Mouse (Mus musculus): ENCODE measurements at regions not wholly inside any gene's neighbourhood (a gene's known extent, or its start where the extent isn't known, plus 50 kb on each side); places are given as distances from the start of the nearest gene placed in this dataset.

GRCm38 (mm10) chrX:60833456-60833855, 59.8 kb downstream of the Sox3 start:
- no peak for DNase-seq

- DNase-seq = no peak
These were observed 61.8 kb downstream of the Sox3 start for GRCm38 (mm10) chrX:60831330-60832027.

GRCm38 (mm10) chrX:60825181-60826080, 67.8 kb downstream of the Sox3 start:
- peak; percentile 40 to 60 for DNase-seq

DNA sequence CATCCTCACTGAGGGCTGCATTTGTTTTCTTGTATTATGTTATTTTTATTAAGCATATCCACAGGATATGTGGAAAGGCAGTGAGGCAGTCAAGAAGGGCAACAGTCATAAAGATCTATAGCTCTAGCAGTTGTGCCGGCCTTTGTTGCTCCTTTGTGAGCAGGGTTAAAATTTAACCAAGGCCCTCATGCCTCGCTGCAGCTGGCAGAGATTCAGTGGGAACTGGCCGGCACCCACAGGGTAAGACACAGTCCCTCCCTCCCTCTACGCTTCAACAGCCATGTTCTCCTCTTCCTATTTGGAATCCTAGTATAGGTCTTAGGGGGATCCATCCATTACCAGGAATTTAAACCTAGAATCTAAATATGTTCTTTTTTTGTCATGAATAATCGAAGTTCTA, 94.7 kb downstream of the Sox3 start:
- no peak for DNase-seq

GRCm38 (mm10) chrX:60780766-60781165, 112.5 kb downstream of the Sox3 start:
- no peak for DNase-seq

- peak; percentile 17 to 19 for DNase-seq
These were observed 113.1 kb downstream of the Sox3 start for GRCm38 (mm10) chrX:60780161-60780560.

- DNase-seq = no peak
These were observed 119.6 kb downstream of the Sox3 start for GRCm38 (mm10) chrX:60773645-60774044.

GRCm38 (mm10) chrX:60772439-60772838, 120.8 kb downstream of the Sox3 start:
- DNase-seq = no peak

- no peak for DNase-seq
These were observed 142.8 kb downstream of the Sox3 start for GRCm38 (mm10) chrX:60750456-60750855.

GRCm38 (mm10) chrX:60743971-60744370, 149.3 kb downstream of the Sox3 start:
- DNase-seq = no peak

GRCm38 (mm10) chrX:60743020-60743707, 150.1 kb downstream of the Sox3 start:
- DNase-seq = no peak

GRCm38 (mm10) chrX:60719428-60720151, 127.1 kb upstream of the Atp11c start:
- no peak for DNase-seq

- DNase-seq = no peak
These were observed 126.3 kb upstream of the Atp11c start for GRCm38 (mm10) chrX:60718794-60719193.

- DNase-seq = no peak
These were observed 125.8 kb upstream of the Atp11c start for GRCm38 (mm10) chrX:60718156-60718769.

- no peak for DNase-seq
These were observed 88.7 kb upstream of the Atp11c start for GRCm38 (mm10) chrX:60681036-60681706.

DNA sequence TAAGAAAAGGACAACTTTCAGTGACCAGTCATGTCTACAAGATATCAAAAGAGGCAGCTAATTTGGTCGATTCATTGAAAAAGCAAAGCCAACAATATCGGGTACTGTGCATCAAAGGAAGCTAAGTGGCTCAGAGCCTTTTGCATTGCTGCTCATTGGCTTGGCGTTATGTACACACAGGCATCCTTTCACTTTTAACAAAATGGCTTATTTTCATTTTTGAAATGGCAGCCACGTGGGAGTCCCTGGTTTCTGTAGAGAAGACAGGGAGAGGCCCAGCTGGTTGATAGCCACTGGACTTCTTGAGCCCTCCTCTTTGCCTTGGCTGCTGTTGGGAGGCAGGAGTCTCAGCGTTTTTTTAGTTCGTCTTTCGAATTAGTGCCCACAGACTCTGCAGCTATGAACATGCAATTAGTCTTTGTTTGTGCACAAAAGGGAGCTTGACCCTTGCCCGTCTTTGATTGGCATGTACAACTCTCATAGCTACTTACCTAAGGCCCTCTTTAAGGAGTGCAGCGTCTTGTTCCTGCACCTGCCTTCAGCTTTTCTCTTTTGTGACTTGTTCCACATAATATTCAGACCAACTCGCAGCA, 52.3 kb upstream of the Atp11c start:
- DNase-seq = no peak

Measured in cerebellum, postnatal 36 days (tissue).